Mouse (Mus musculus): ENCODE data around the gene Sapcd2.

DNA sequence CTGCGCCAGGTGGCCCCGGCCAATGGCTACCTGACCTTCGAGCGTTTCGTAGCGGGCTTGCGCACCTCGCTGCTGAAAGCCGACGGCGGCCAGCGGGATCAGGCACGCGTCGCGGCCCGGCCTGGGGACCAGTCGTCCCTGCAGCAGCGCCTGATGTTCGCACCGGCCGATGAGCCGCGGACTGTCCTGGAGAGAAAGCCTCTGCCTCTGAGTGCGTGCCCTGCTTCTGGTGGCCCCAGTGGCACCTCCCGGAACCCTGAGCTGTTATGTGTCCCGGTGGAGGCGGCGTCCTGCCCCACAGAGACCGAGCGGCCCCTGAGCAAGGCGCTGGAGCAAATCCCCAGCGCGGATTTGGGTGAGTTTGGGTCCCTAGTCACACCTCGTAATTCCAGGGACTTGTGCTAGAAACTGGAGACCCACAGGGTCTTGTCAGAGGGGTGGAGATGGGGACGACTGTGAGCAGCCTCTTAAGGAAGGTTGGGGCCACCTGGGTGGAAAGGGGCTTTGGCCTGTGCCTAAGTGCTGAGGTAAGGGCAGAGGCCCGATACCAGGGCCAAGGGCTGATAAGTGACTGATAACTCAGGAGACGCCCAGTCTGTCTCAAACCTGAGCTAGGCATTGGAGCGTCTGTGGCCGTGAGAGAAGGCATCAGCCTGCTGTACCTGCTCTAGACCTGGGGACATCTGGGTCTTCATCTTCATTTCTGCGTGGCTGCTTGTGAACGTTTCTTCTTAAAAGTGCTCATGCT lies 697 bp downstream of the Sapcd2 start:
- TF ChIP-seq POLR2A (IDR thresholded peaks at IDR 0.05; ENCODE audit: extremely low read depth, insufficient read depth, low read length) (no peak), CTCF (IDR thresholded peaks at IDR 0.05; ENCODE audit: low read depth, low read length) (no peak)

Data from liver, adult 2 months (tissue).